Mouse (Mus musculus) heart, postnatal 0 days (tissue): ENCODE data around the gene Insyn1. TPM values are rescaled to one million over a fixed set of nuclear protein-coding genes. Genes with fewer than 3 reads are reported as not detected.

ENCODE experiments used
- ATAC-seq: fragments of 200-750 bp; cut with Nextera tagmentation; 2 replicates; pipeline ENCODE4 v1.8.0; 2017; ENCODE audit warnings: low read depth, moderate number of reproducible peaks, moderate library complexity; ENCODE audit not compliant: insufficient read depth
- DNase-seq: peaks from one replicate; pipeline ENCODE4 v3.0.0-alpha.2; 2016; ENCODE audit warnings: low spot score
- H3K27ac ChIP-seq: fragments of 300-500 bp; sonication (generic); 2 replicates; pipeline ENCODE4 v1.5.1; 2014; ENCODE audit warnings: low read depth, mild to moderate bottlenecking
- H3K27me3 ChIP-seq: fragments of 300-500 bp; sonication (generic); 2 replicates; pipeline ENCODE4 v1.6.1; 2014; ENCODE audit warnings: low read length, mixed read lengths; ENCODE audit not compliant: control insufficient read depth, insufficient read depth
- H3K36me3 ChIP-seq: fragments of 300-500 bp; sonication (generic); replicated peaks from 2 replicates; pipeline ENCODE4 v1.6.1; 2014; ENCODE audit warnings: low read length, mixed read lengths; ENCODE audit not compliant: control insufficient read depth, insufficient read depth
- H3K4me1 ChIP-seq: fragments of 300-500 bp; sonication (generic); 2 replicates; pipeline ENCODE4 v1.6.1; 2014; ENCODE audit warnings: antibody characterized with exemption; ENCODE audit not compliant: control insufficient read depth, insufficient read depth
- H3K4me2 ChIP-seq: fragments of 300-500 bp; sonication (generic); 2 replicates; pipeline ENCODE4 v1.6.1; 2014; ENCODE audit warnings: low read depth, mild to moderate bottlenecking, low read length, moderate library complexity
- H3K4me3 ChIP-seq: fragments of 300-500 bp; sonication (generic); 2 replicates; pipeline ENCODE4 v1.5.1; 2014; ENCODE audit warnings: low read depth, low read length
- H3K9ac ChIP-seq: fragments of 300-500 bp; sonication (generic); replicated peaks from 2 replicates; pipeline ENCODE4 v1.6.1; 2014; ENCODE audit warnings: low read depth, low read length, mixed read lengths
- H3K9me3 ChIP-seq: fragments of 300-500 bp; sonication (generic); replicated peaks from 2 replicates; pipeline ENCODE4 v1.6.1; 2016; ENCODE audit warnings: low read length; ENCODE audit not compliant: control insufficient read depth
- CTCF ChIP-seq: IDR thresholded peaks from 2 replicates; pipeline ENCODE4 v1.5.1; 2016; ENCODE audit warnings: antibody characterized with exemption, control low read depth, low read depth
- EP300 ChIP-seq: IDR thresholded peaks from 2 replicates; pipeline ENCODE4 v1.6.1; 2016; ENCODE audit warnings: antibody characterized with exemption, low read depth
- WGBS: fragments of 180-500 bp; shearing (Covaris S2); extraction: QIAGEN DNeasy Blood & Tissue Kit; methylation state at CpG from one replicate; pipeline ENCODE4 v1.1.7; 2014; 5-methylcytosine and 5-hydroxymethylcytosine counted together
- polyA plus RNA-seq: library from polyadenylated mRNA; unstranded; fragments of >200 nt; fragmentation: Nextera tagmentation; extraction: Ambion mirVana; gene quantifications from 2 replicates; pipeline ENCODE4 v1.2.1, GENCODE M21; 2015
- total RNA-seq: library from RNA; depleted of rRNA; stranded (reverse); fragments of >200 nt; gene quantifications from 2 replicates; pipeline ENCODE4 v1.2.3, GENCODE M21; 2014; ENCODE audit warnings: low replicate concordance; rRNA removed

The Insyn1 gene
- total and polyA plus RNA-seq, 2 experiments from 2014 or later, result 0.77 to 9.6 TPM

GRCm38 (mm10) chr9:58548897-58549296, 60.5 kb downstream of the Insyn1 start:
- DNase-seq (no peak), ATAC-seq (no peak)
- Histone ChIP-seq H3K4me1 (peaks cover under 1% of the 10 kb centered on the region), H3K36me3 (no peaks in the 10 kb centered on the region), H3K9me3 (no peaks in the 10 kb centered on the region), H3K9ac (no peak overlapping the region), H3K27ac (no peak overlapping the region), H3K4me2 (no peak overlapping the region), H3K4me3 (no peak overlapping the region), H3K27me3 (no peaks in the 10 kb centered on the region)
- WGBS, result 66% methylated on average over 4 of the region's 4 CpGs
- TF ChIP-seq EP300, result no peak
- TF ChIP-seq CTCF, result no peak

Other genes with a start within 250 kb of the Insyn1 start
- 11.4 and 15.0 TPM in 2 replicates for gene Pml, start 238.8 kb upstream of the Insyn1 start, total RNA-seq
- gene Pml, start 238.8 kb upstream of the Insyn1 start, polyA plus RNA-seq, result 5.2 and 5.6 TPM in 2 replicates
- gene Stoml1, start 235.4 kb upstream of the Insyn1 start, total RNA-seq, result 16.4 and 52.8 TPM in 2 replicates
- 21.7 and 23.3 TPM in 2 replicates for gene Stoml1, start 235.4 kb upstream of the Insyn1 start, polyA plus RNA-seq
- 44.1 and 61.7 TPM in 2 replicates for gene Loxl1, start 175.4 kb upstream of the Insyn1 start, total RNA-seq
- gene Loxl1, start 175.4 kb upstream of the Insyn1 start, polyA plus RNA-seq, result 39.2 and 40.7 TPM in 2 replicates
- not detected in 2 replicates for gene Tbc1d21, start 118.1 kb upstream of the Insyn1 start, total RNA-seq
- gene Tbc1d21, start 118.1 kb upstream of the Insyn1 start, polyA plus RNA-seq, result not detected in 2 replicates
- 14.2 and 27.6 TPM in 2 replicates for gene Cd276, start 66.8 kb downstream of the Insyn1 start, total RNA-seq
- gene Cd276, start 66.8 kb downstream of the Insyn1 start, polyA plus RNA-seq, result 13.1 and 14.5 TPM in 2 replicates
- 234 and 402 TPM in 2 replicates for gene Nptn, start 93.6 kb downstream of the Insyn1 start, total RNA-seq
- 96.5 and 101 TPM in 2 replicates for gene Nptn, start 93.6 kb downstream of the Insyn1 start, polyA plus RNA-seq